Mouse (Mus musculus) stomach, embryonic 14.5 days (tissue): Measurements from ENCODE around the gene Tmem132e. TPM values are rescaled to one million over a fixed set of nuclear protein-coding genes. Genes with fewer than 3 reads are reported as not detected.

Source experiments
- ATAC-seq: fragments of 200-750 bp; cut with Nextera tagmentation; 2 replicates; pipeline ENCODE4 v1.8.0; 2017; ENCODE audit warnings: low read depth, moderate TSS enrichment; ENCODE audit not compliant: insufficient number of reproducible peaks, insufficient read depth, low FRiP score
- H3K27ac ChIP-seq: fragments of 300-500 bp; sonication (generic); 2 replicates; pipeline ENCODE4 v1.5.1; 2014; ENCODE audit warnings: mild to moderate bottlenecking, low read length, moderate library complexity, mixed read lengths
- H3K27me3 ChIP-seq: fragments of 300-500 bp; sonication (generic); 2 replicates; pipeline ENCODE4 v1.6.1; 2014; ENCODE audit warnings: low read length, control low read depth, mixed read lengths; ENCODE audit not compliant: control insufficient read depth, insufficient read depth
- H3K36me3 ChIP-seq: fragments of 300-500 bp; sonication (generic); 2 replicates; pipeline ENCODE4 v1.6.1; 2014; ENCODE audit warnings: mild to moderate bottlenecking, control low read depth, low read length, moderate library complexity, mixed read lengths; ENCODE audit not compliant: control insufficient read depth, insufficient read depth
- H3K4me1 ChIP-seq: fragments of 300-500 bp; sonication (generic); 2 replicates; pipeline ENCODE4 v1.6.1; 2014; ENCODE audit warnings: low read length, control low read depth, mixed read lengths; ENCODE audit not compliant: control insufficient read depth, insufficient read depth
- H3K4me2 ChIP-seq: fragments of 300-500 bp; sonication (generic); replicated peaks from 2 replicates; pipeline ENCODE4 v1.6.1; 2014; ENCODE audit warnings: low read depth, low read length, control low read depth
- H3K4me3 ChIP-seq: fragments of 300-500 bp; sonication (generic); 2 replicates; pipeline ENCODE4 v1.5.1; 2014; ENCODE audit warnings: low read depth, low read length, control low read depth
- H3K9ac ChIP-seq: fragments of 300-500 bp; sonication (generic); replicated peaks from 2 replicates; pipeline ENCODE4 v1.6.1; 2014; ENCODE audit warnings: low read depth, mild to moderate bottlenecking, control low read depth, low read length, moderate library complexity, mixed read lengths
- H3K9me3 ChIP-seq: fragments of 300-500 bp; sonication (generic); 2 replicates; pipeline ENCODE4 v1.6.1; 2016; ENCODE audit warnings: low read depth, low read length, control low read depth; ENCODE audit not compliant: control insufficient read depth
- WGBS: fragments of 180-500 bp; shearing (Covaris S2); extraction: QIAGEN DNeasy Blood & Tissue Kit; methylation state at CpG from one replicate; pipeline ENCODE4 v1.1.7; 2014; 5-methylcytosine and 5-hydroxymethylcytosine counted together
- polyA plus RNA-seq: library from polyadenylated mRNA; unstranded; fragments of >200 nt; fragmentation: Nextera tagmentation; extraction: Ambion mirVana; gene quantifications from 2 replicates; pipeline ENCODE4 v1.2.1, GENCODE M21; 2014

Gene Tmem132e
- polyA plus RNA-seq, 1 experiment from 2014 or later: 0.55 TPM

DNA sequence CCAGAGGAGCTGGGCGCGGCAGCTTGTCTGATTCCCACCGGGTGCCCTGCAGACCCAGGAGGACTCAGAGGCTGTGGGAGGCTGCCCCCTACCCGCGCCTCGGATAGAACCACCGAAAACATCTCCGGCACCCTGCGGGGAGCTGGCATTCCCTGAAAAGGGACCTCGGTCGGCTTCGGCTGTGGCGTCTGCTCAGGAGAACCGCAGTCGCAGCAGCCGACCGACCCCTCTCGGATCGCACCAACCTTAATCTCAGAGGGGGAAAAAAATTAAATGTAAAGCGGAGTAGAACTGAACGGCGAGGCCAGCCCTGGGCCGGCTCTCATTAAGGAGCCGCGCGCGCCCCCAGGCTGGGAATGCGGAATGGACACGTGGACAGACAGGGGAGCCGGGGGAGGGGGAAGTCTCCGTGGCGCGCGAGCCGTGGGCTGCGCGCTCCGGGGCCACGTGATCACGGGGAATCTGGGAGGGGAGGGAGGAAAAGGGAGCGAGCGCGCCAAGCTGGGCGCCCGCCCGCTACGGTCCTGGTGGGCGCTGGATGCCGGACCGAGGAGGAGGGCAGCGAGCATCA lies 1.6 kb upstream of the Tmem132e start:
- H3K36me3 ChIP-seq: no peaks in the 10 kb centered on the region
- H3K9ac ChIP-seq: no peak overlapping the region
- peak overlapping the region; percentile 51 for H3K4me3 ChIP-seq
- H3K4me1 ChIP-seq: peaks cover 17% of the 10 kb centered on the region; the same call in 1 of the 2 replicates
- peak; percentile 80 for ATAC-seq
- peak overlapping the region; percentile 88 for H3K4me2 ChIP-seq
- no peaks in the 10 kb centered on the region for H3K9me3 ChIP-seq
- no peak overlapping the region for H3K27ac ChIP-seq
- under 1% methylated on average over 50 of the region's 51 CpGs for WGBS
- H3K27me3 ChIP-seq: peaks cover 54% of the 10 kb centered on the region

- ATAC-seq: no peak
- 1% methylated on average over 47 of the region's 47 CpGs for WGBS
- no peaks in the 10 kb centered on the region for H3K36me3 ChIP-seq
- peak overlapping the region; percentile 51 for H3K4me3 ChIP-seq
- no peak overlapping the region for H3K9ac ChIP-seq
- no peak overlapping the region for H3K27ac ChIP-seq
- peaks cover 54% of the 10 kb centered on the region for H3K27me3 ChIP-seq
- H3K9me3 ChIP-seq: no peaks in the 10 kb centered on the region
- peaks cover 17% of the 10 kb centered on the region; the same call in 1 of the 2 replicates for H3K4me1 ChIP-seq
- H3K4me2 ChIP-seq: peak overlapping the region; percentile 88
Observed at GRCm38 (mm10) chr11:82387711-82388341, 874 bp upstream of the Tmem132e start.

DNA sequence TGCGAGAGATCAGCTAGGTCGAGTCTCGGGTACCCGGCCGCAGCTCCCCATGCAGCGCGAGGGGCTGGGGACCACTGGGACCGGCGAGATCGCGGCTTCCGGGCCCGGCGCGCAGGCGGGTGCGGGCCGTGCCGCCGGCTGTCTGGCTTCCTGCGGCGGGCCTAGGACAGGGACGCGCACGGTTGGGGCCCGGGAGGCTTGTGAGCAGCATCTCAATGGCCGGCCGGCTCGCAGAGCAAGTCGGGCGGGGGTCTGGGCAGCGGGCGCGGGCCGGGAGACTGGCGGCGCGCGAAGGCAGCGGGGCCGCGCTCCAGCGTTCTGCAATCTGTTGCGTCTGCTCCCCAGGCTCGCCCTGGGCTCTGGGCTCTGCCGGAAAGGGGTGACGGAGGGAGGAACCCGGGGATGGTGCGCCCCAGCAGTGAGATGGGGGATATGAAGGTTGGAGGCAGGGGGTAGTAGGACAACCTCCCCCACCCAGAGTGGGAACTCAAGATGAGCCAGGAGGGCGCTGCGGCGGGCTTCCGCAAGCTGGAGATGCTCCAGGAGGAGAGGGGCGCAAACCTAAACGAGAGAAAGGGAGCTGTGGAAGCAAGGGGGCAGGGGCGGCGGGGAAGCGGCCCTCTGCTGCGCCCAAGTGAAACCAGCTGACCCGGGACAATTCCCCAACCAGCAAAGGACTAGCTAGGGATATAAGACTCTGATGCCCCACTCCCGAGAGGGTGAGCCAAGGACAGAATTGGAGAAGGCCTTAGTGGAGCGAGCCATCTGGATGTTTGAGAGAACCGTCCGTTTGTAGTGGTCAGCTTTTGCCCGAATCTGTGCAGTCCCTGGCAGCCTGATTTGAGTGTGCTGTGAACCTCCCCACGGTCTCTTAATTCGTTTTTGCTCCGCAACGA lies 944 bp downstream of the Tmem132e start:
- no peak overlapping the region for H3K27ac ChIP-seq
- peak overlapping the region; percentile 51 for H3K4me3 ChIP-seq
- peak overlapping the region; percentile 88 for H3K4me2 ChIP-seq
- WGBS: 2% methylated on average over 69 of the region's 69 CpGs
- ATAC-seq: no peak
- H3K9ac ChIP-seq: peak overlapping the region; percentile 18; the same call in 1 of the 2 replicates
- H3K27me3 ChIP-seq: peaks cover 54% of the 10 kb centered on the region
- no peaks in the 10 kb centered on the region for H3K9me3 ChIP-seq
- no peaks in the 10 kb centered on the region for H3K36me3 ChIP-seq
- peaks cover 17% of the 10 kb centered on the region; the same call in 1 of the 2 replicates for H3K4me1 ChIP-seq

GRCm38 (mm10) chr11:82392341-82392740 lies 3.6 kb downstream of the Tmem132e start:
- Histone ChIP-seq H3K4me2 (no peak overlapping the region), H3K4me1 (peaks cover 13% of the 10 kb centered on the region; the same call in 1 of the 2 replicates), H3K36me3 (no peaks in the 10 kb centered on the region), H3K9ac (no peak overlapping the region), H3K27me3 (peaks cover 37% of the 10 kb centered on the region), H3K9me3 (no peaks in the 10 kb centered on the region), H3K27ac (no peak overlapping the region), H3K4me3 (no peak overlapping the region)
- WGBS: 57% methylated on average over 3 of the region's 3 CpGs
- ATAC-seq: no peak

DNA sequence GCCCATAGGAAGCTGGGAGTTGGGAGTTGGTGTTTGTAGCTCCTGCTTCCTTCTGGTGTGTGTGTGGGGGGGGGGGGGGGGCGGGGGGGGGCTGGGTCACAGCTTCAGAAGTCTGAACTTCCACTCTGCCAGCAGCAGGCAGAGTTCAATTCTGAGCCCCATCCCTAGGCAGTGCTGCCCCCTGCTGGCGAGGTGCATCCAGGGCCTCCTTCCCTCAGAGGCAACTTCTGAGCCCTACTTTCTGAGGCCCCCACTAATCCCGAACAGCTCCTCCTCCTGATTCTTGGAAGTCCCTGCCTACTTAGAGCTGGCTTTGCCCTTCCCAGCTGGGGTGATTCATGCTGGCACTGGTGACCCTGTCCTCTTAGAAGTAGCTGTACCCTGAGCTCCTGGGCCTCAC lies 10.9 kb downstream of the Tmem132e start:
- Histone ChIP-seq H3K4me1 (no peaks in the 10 kb centered on the region), H3K36me3 (no peaks in the 10 kb centered on the region), H3K4me2 (no peak overlapping the region), H3K9me3 (no peaks in the 10 kb centered on the region), H3K27ac (no peak overlapping the region), H3K27me3 (no peaks in the 10 kb centered on the region), H3K4me3 (no peak overlapping the region), H3K9ac (no peak overlapping the region)
- ATAC-seq: no peak
- WGBS: 19% methylated on average over 3 of the region's 3 CpGs

- H3K4me1 ChIP-seq: no peaks in the 10 kb centered on the region
- 40% methylated on average over 3 of the region's 3 CpGs for WGBS
- H3K4me2 ChIP-seq: no peak overlapping the region
- H3K9me3 ChIP-seq: no peaks in the 10 kb centered on the region
- no peak overlapping the region for H3K9ac ChIP-seq
- no peaks in the 10 kb centered on the region for H3K27me3 ChIP-seq
- H3K27ac ChIP-seq: no peak overlapping the region
- no peak overlapping the region for H3K4me3 ChIP-seq
- ATAC-seq: no peak
- no peaks in the 10 kb centered on the region for H3K36me3 ChIP-seq
Observed at GRCm38 (mm10) chr11:82405641-82406040, 16.9 kb downstream of the Tmem132e start.

DNA sequence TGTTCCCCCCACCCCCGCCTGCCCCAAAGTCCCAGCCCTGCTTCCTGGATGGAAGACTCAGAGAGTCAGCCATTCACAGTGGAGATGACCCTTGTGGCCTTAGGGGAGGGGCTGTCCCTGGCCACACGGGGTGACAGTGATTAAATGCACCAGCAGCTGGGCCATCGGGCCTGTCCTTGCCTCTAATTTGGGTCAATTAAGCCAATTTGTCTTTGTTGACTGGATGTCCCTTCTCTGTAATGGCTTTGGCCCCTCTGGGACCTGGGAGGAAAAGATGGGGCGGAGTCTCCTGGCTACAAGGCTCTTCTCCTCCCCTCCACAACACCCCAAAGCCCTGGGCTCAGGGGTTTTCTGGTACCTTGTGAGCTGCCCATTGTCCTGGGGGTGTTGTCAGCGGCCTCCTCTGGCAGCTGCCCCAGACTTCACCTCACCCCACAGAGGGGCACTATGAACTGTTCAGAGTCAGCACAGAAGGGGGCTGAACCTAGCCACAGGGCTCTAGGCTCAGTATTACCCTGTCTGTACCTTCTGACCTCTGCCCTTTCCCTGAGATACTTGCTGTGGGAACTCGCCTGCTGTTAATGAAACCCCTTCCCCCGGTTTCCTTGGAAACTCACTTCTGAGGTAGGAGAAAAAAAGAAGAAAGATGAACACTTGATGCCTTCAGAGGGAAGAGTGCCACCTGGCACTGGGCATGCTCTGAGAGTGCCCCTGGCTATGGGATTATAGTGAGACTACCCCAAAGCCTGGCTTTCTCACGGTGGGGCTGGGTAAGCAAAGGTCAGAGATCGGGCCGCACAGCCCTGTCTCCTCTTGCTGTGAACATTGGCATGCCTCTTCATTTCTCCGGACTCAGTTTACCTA lies 17.9 kb downstream of the Tmem132e start:
- Histone ChIP-seq H3K4me3 (no peak overlapping the region), H3K4me2 (no peak overlapping the region), H3K27ac (no peak overlapping the region), H3K9ac (no peak overlapping the region), H3K9me3 (no peaks in the 10 kb centered on the region), H3K4me1 (no peaks in the 10 kb centered on the region), H3K36me3 (no peaks in the 10 kb centered on the region), H3K27me3 (no peaks in the 10 kb centered on the region)
- no peak for ATAC-seq
- 35% methylated on average over 11 of the region's 11 CpGs for WGBS

- H3K4me1 ChIP-seq: no peaks in the 10 kb centered on the region
- no peak overlapping the region for H3K4me3 ChIP-seq
- H3K36me3 ChIP-seq: no peaks in the 10 kb centered on the region
- no peaks in the 10 kb centered on the region for H3K9me3 ChIP-seq
- no peak overlapping the region for H3K27ac ChIP-seq
- ATAC-seq: no peak
- H3K9ac ChIP-seq: no peak overlapping the region
- H3K27me3 ChIP-seq: no peaks in the 10 kb centered on the region
- 71% methylated on average over 1 of the region's 1 CpGs for WGBS
- H3K4me2 ChIP-seq: no peak overlapping the region
Observed at GRCm38 (mm10) chr11:82412496-82412895, 23.8 kb downstream of the Tmem132e start.
